Mouse (Mus musculus): ENCODE data around the gene Plcl1.

DNA sequence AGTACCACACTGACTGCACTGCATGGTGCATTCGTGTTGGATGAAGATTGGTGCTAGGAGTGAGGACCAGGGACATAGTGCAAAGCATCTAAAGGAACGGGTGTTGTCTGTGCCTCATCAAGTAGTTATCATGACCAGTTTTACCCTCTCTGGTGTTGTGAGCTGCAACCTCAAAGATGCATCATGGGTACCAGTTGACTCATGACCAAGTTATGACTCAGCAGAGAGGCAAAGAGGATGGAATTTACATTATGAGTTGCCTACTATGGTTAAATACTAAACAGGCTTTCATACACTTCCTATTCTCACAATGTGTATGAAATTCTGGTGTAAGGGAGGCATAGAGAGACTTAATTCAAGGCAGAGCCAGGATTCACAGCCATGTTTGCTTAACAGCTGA, 4.9 kb downstream of the Plcl1 start:
- TF ChIP-seq TAL1 (IDR thresholded peaks at IDR 0.05; ENCODE audit: low read length) = no peak
- TF ChIP-seq GATA1 (IDR thresholded peaks at IDR 0.05; ENCODE audit: low read length) = no peak

All from erythroblast, embryonic 14.5 days (primary cell).